Mouse (Mus musculus) neural tube, embryonic 13.5 days (tissue): ENCODE results near the gene Ehbp1. TPM values are rescaled to one million over a fixed set of nuclear protein-coding genes. Genes with fewer than 3 reads are reported as not detected.

Experiments
- ATAC-seq: fragments of 200-750 bp; cut with Nextera tagmentation; 2 replicates; pipeline ENCODE4 v1.8.0; 2017; ENCODE audit warnings: low read depth, mild to moderate bottlenecking, moderate TSS enrichment, moderate library complexity
- H3K27ac ChIP-seq: fragments of 300-500 bp; sonication (generic); replicated peaks from 2 replicates; pipeline ENCODE4 v1.5.1; 2015; ENCODE audit warnings: moderate library complexity, mild to moderate bottlenecking, inconsistent platforms
- H3K27me3 ChIP-seq: fragments of 300-500 bp; sonication (generic); 2 replicates; pipeline ENCODE4 v1.6.1; 2015; ENCODE audit warnings: mild to moderate bottlenecking, inconsistent platforms
- H3K36me3 ChIP-seq: fragments of 300-500 bp; sonication (generic); 2 replicates; pipeline ENCODE4 v1.6.1; 2015; ENCODE audit warnings: mild to moderate bottlenecking, inconsistent platforms
- H3K4me1 ChIP-seq: fragments of 300-500 bp; sonication (generic); replicated peaks from 2 replicates; pipeline ENCODE4 v1.6.1; 2015; ENCODE audit warnings: inconsistent platforms
- H3K4me2 ChIP-seq: fragments of 300-500 bp; sonication (generic); 2 replicates; pipeline ENCODE4 v1.6.1; 2015; ENCODE audit warnings: inconsistent platforms, mild to moderate bottlenecking, moderate library complexity
- H3K4me3 ChIP-seq: fragments of 300-500 bp; sonication (generic); 2 replicates; pipeline ENCODE4 v1.5.1; 2015; ENCODE audit warnings: mild to moderate bottlenecking, inconsistent platforms
- H3K9ac ChIP-seq: fragments of 300-500 bp; sonication (generic); 2 replicates; pipeline ENCODE4 v1.6.1; 2015; ENCODE audit warnings: moderate library complexity, mild to moderate bottlenecking, inconsistent platforms
- H3K9me3 ChIP-seq: fragments of 300-500 bp; sonication (generic); 2 replicates; pipeline ENCODE4 v1.6.1; 2016; ENCODE audit warnings: inconsistent platforms
- WGBS: fragments of 180-500 bp; shearing (Covaris S2); methylation state at CpG from one replicate; pipeline ENCODE4 v1.1.7; 2015; 5-methylcytosine and 5-hydroxymethylcytosine counted together
- polyA plus RNA-seq: library from polyadenylated mRNA; unstranded; fragments of >200 nt; fragmentation: Nextera tagmentation; extraction: Ambion mirVana; gene quantifications from 2 replicates; pipeline ENCODE4 v1.2.1, GENCODE M21; 2015

The Ehbp1 gene
- polyA plus RNA-seq, 1 experiment from 2014 or later: 17.9 TPM

DNA sequence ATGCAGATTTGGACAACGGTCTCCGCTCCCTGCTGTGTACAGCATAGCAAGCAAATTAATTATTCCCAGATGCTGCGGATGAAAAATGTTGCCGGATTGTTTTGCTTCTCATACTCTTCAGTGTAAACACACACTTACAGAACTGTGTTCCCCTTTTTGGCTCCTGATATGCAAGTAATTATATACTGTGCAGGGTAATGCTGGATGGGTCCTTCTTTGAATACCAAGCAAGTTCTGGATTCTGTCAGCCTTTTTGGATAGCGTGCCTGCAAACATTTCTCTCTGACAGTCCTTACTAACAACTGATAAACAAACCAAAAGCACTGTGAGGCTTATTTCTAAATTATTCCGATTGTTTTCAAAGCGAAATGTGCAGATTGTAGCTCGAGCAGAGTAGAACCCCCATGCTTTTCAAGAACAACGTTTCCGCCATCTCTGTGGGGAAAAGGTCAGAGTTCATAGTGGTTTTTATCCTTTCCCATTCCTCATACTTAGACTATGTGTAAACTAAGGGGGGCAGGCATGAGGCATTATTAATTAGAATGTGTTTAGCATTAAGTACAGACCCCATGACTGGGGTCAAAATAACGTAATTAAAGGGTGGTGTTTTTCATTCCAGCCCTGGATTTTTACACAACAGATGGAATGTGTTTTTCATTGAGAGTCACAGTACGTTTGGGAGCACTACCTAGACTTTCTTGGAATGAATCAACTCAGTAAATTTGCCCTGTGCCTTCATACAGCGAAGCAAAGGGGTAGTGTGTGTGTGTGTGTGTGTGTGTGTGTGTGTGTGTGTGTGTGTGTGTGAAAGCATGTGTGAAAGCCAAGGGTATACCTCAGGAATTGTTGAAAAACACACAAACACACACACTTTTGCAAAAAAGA is 5.8 kb upstream of the Ehbp1 start:
- ATAC-seq: peak; percentile 76
- Histone ChIP-seq H3K27me3 (no peaks in the 10 kb centered on the region), H3K4me1 (peaks cover 27% of the 10 kb centered on the region), H3K4me2 (no peak overlapping the region), H3K27ac (peak overlapping the region; percentile 72), H3K36me3 (no peaks in the 10 kb centered on the region), H3K4me3 (no peak overlapping the region), H3K9ac (no peak overlapping the region), H3K9me3 (no peaks in the 10 kb centered on the region)
- WGBS: 31% methylated on average over 13 of the region's 13 CpGs

DNA sequence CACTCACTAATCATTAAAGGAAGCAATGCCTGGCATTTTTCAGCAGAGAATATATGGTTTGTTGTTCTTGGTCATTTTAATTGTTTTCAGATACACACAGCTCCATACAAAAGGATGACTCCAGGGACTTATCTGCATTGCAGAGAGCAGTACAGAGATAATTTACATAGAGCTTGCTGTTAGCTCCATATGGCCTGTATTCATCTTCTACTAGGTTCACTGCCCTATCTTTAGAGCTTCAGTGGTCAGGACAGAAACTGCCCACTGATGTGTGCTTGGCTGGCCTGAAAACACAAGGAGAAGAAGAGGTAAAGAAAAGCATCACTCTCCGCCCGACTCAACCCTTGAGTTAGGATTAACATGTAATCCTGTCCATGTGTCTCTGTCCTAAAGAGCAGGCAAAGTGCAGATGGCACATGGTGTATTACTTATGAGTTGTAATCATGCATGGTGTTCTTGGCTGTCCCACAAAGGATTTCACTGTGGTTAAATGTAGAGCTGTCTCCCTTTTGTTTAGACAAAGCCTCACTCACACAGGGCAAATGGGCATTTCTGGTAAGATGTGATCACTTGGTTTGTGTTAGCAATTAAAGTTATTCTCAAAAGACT is 14.7 kb downstream of the Ehbp1 start:
- H3K9ac ChIP-seq: no peak overlapping the region
- no peak overlapping the region; the same call in 1 of the 2 replicates for H3K27ac ChIP-seq
- no peak overlapping the region for H3K4me2 ChIP-seq
- WGBS: 89% methylated on average over 2 of the region's 2 CpGs
- H3K36me3 ChIP-seq: no peaks in the 10 kb centered on the region
- H3K9me3 ChIP-seq: no peaks in the 10 kb centered on the region
- H3K27me3 ChIP-seq: no peaks in the 10 kb centered on the region
- no peaks in the 10 kb centered on the region for H3K4me1 ChIP-seq
- no peak for ATAC-seq
- H3K4me3 ChIP-seq: no peak overlapping the region

DNA sequence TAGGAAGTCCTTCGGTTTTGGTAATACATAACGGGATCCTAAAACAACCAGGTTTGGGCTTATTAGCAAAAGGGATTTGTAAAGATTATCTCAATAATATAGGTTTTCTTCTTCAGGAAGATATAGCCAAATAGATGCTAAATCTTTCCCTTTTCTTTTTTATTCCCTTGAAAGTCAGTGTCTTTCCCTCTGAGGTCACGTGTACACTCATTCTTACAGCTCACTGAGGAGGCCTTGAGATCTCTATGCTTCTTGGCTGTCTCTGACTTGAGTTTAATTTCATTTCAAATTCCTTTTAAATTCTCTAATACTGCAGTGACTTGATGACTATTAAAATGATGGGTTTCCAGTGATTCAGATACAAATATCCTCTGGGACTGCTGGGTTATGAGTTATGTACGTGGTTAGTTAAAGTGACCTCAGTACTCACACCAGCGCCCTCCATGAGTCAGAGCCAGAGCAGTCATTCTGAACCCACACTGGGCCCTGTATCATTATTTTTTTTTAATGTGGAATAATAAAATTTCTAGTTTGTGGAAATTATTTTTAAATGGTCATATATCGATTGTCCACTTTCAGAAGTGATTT is 24.2 kb downstream of the Ehbp1 start:
- 83% methylated on average over 6 of the region's 6 CpGs for WGBS
- no peaks in the 10 kb centered on the region for H3K4me1 ChIP-seq
- no peak overlapping the region for H3K4me3 ChIP-seq
- H3K27me3 ChIP-seq: no peaks in the 10 kb centered on the region
- H3K36me3 ChIP-seq: no peaks in the 10 kb centered on the region
- H3K9ac ChIP-seq: no peak overlapping the region
- no peak overlapping the region for H3K27ac ChIP-seq
- no peaks in the 10 kb centered on the region for H3K9me3 ChIP-seq
- no peak for ATAC-seq
- no peak overlapping the region for H3K4me2 ChIP-seq

DNA sequence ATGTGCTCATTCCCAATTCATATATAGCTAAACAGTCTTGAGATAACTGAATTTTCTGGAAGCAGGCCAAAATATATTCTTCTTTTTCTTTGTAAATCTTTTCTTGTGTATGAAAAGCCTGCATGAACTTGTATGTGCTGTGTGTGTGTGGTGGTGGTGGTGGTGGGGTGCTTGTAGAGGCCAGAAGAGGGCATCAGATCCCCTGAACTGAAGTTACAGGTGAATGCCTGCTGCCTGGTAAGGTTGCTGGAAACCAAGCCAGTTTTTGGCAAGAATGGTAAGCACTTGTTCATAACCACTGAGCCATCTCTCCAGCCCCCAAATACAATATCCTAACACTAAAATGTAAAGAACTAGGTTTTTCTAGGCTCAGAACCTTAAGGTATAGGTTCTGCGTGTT is 26.3 kb downstream of the Ehbp1 start:
- WGBS: 95% methylated on average over 1 of the region's 1 CpGs
- no peak overlapping the region for H3K9ac ChIP-seq
- H3K9me3 ChIP-seq: no peaks in the 10 kb centered on the region
- no peaks in the 10 kb centered on the region for H3K36me3 ChIP-seq
- no peaks in the 10 kb centered on the region for H3K27me3 ChIP-seq
- H3K27ac ChIP-seq: no peak overlapping the region
- no peak overlapping the region for H3K4me2 ChIP-seq
- no peak for ATAC-seq
- no peak overlapping the region for H3K4me3 ChIP-seq
- H3K4me1 ChIP-seq: no peaks in the 10 kb centered on the region

DNA sequence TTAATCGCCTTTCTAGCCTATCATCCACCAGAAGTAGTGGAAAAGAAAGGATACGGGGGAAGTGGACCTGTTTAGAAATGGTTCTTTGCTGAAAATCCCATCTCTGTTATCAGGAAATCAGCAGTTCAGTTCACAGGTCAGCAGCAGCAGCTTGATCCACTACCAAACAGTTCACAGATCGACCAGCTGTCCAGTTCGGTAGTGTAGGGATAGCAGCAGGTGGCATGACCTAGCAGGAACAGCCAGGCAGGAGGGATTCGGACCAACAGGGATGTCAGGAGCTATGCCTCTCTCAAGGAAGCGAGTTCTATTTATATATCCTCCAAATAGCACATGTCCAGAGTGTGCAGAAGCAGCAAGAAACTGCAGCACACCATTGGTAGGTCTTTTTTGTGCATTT is 40.9 kb downstream of the Ehbp1 start:
- no peak overlapping the region for H3K4me2 ChIP-seq
- 70% methylated on average over 6 of the region's 6 CpGs for WGBS
- no peak overlapping the region for H3K9ac ChIP-seq
- H3K9me3 ChIP-seq: no peaks in the 10 kb centered on the region
- no peaks in the 10 kb centered on the region for H3K4me1 ChIP-seq
- H3K27me3 ChIP-seq: no peaks in the 10 kb centered on the region
- H3K27ac ChIP-seq: no peak overlapping the region
- no peaks in the 10 kb centered on the region for H3K36me3 ChIP-seq
- ATAC-seq: no peak
- no peak overlapping the region for H3K4me3 ChIP-seq

DNA sequence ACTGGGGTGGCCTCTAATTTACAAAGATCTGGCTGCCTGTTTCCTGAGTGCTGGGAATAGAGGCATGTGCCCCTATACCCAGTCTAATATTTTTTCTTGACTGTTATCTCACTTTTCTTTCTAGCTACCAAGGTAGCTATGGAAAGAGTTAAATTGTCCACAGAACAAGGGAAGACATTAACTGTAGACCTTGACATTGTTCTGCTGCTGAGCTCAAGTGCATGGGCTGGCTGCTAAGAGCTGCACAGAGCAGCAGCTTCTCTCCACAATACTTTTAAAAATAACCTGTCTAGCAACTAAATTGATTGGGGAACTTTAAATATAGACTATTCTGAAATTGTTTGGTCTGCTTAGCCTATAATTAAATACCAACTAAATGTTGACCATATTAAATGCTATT is 52.9 kb downstream of the Ehbp1 start:
- Histone ChIP-seq H3K4me3 (no peak overlapping the region), H3K4me1 (peaks cover 25% of the 10 kb centered on the region), H3K9ac (no peak overlapping the region), H3K9me3 (no peaks in the 10 kb centered on the region), H3K36me3 (no peaks in the 10 kb centered on the region), H3K4me2 (no peak overlapping the region), H3K27ac (no peak overlapping the region), H3K27me3 (no peaks in the 10 kb centered on the region)
- ATAC-seq: no peak

DNA sequence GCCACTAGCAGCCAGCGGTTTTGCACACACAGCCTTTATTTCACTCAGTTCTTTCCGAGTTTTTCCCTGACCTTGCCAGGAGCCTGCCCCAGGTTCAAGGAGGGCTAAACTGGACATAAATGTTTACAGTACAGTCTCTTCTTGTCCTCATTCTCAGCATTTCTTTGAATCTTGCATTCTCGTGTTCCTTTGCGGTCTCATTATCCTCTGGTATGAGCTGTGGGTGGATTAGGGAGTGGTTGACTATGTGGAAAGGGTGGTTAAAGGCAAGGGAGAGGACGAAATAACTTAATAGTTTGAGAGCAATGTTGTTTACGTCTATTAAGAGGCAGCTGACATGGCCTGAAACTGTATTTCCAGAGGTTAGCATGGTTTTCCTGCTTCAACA is 54.6 kb downstream of the Ehbp1 start:
- ATAC-seq: 0 out of 2 replicates have a peak, but pooled peaks have one; percentile 1
- H3K9me3 ChIP-seq: no peaks in the 10 kb centered on the region
- peak overlapping the region; percentile 79 for H3K4me3 ChIP-seq
- 2% methylated on average over 6 of the region's 6 CpGs for WGBS
- H3K9ac ChIP-seq: peak overlapping the region; percentile 77
- peak overlapping the region; percentile 68 for H3K4me2 ChIP-seq
- H3K36me3 ChIP-seq: peaks cover 9% of the 10 kb centered on the region; the same call in 1 of the 2 replicates
- H3K27ac ChIP-seq: peak overlapping the region; percentile 92
- no peaks in the 10 kb centered on the region for H3K27me3 ChIP-seq
- H3K4me1 ChIP-seq: peaks cover 40% of the 10 kb centered on the region

DNA sequence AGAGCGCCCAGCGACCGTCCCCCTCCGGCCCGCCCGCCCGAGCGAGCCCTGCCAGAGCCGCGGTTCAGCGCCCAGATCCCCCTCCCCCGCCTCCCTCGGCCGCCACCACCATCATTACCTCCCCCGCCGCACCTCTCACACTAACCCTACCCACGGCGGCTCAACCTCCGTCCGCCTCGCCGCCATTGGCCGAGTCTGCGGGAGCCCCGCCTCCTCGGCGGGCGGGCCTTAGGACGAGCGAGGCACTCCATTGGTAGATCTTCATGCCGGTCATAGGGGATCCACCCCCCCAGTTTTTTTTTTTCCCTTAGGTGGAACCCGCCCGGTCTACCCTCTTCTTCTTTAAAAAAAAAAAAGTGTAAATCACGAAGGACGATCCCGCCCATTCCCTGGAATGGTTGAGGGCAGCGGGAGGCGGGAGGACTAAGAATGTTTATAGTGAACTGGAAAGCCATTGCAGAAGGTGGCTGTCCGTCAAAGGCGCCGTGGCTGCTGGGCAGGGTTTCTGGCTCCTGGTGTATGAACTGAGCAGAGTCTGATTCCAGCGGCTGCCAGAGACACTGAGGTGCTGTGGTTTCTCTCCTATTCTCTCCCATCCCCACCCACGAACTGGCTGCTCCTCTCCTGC is 55.1 kb downstream of the Ehbp1 start:
- ATAC-seq: peak; percentile 100
- Histone ChIP-seq H3K9ac (peak overlapping the region; percentile 93), H3K4me1 (peaks cover 44% of the 10 kb centered on the region)

DNA sequence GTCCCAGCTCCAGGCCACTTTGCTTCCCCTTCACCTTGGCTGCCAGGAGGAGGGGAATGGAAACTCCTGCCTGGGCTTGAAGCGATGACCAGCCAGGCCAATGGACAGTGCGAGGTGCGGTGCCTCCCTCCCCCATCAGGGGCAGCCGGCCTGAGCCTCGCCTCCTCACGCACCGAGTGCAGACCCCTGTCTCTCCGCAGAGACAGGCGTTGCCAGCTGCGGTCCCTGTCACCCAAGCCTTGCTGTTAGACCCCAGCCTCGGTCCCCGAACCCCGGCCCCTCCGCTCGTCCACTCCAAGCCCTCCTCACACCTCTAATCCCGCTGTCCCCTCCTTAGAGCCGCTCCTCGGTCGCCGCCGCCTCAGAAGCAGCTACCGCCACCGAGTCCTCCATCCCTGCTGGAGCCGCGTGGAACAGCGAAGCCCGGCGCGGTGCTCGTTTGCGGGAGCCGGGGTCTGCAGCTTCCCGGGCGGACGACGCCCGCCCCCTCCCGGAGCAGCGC is 55.7 kb downstream of the Ehbp1 start:
- peak overlapping the region; percentile 95 for H3K27ac ChIP-seq
- H3K9ac ChIP-seq: peak overlapping the region; percentile 93
- peak overlapping the region; percentile 79 for H3K4me3 ChIP-seq
- peaks cover 19% of the 10 kb centered on the region for H3K36me3 ChIP-seq
- H3K4me2 ChIP-seq: peak overlapping the region; percentile 77
- under 1% methylated on average over 36 of the region's 39 CpGs for WGBS
- H3K4me1 ChIP-seq: peaks cover 44% of the 10 kb centered on the region
- ATAC-seq: peak; percentile 80
- no peaks in the 10 kb centered on the region for H3K27me3 ChIP-seq
- H3K9me3 ChIP-seq: no peaks in the 10 kb centered on the region

More for the DNA sequence above, 55.1 kb downstream of the Ehbp1 start:
- Histone ChIP-seq H3K4me3 (peak overlapping the region; percentile 79), H3K36me3 (peaks cover 13% of the 10 kb centered on the region), H3K9me3 (no peaks in the 10 kb centered on the region), H3K4me2 (peak overlapping the region; percentile 77), H3K27me3 (no peaks in the 10 kb centered on the region), H3K27ac (peak overlapping the region; percentile 95)
- under 1% methylated on average over 43 of the region's 43 CpGs for WGBS

DNA sequence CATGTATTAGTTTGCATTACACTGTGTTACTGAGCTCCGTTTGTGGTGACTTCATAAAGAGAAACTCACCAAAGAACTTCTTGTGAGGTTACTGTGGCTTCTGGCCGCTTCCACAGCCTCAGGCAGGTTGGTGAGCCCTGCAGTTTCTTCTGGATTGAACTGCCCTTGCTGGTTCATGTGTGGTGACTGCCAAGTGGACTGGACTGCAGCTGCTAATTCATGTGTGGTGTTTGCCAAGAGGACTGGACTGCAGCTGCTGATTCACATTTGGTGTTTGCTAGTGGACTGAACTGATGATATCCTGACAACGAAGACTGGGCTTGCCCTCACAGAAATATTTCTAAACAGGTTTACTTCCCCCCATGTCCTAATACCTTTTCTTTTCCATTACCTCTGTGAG is 65.4 kb downstream of the Ehbp1 start:
- Histone ChIP-seq H3K27me3 (no peaks in the 10 kb centered on the region), H3K36me3 (peaks cover 43% of the 10 kb centered on the region), H3K4me3 (no peak overlapping the region), H3K4me1 (no peaks in the 10 kb centered on the region), H3K27ac (no peak overlapping the region), H3K9me3 (no peaks in the 10 kb centered on the region), H3K9ac (no peak overlapping the region), H3K4me2 (no peak overlapping the region)
- ATAC-seq: no peak
- 91% methylated on average over 3 of the region's 3 CpGs for WGBS

DNA sequence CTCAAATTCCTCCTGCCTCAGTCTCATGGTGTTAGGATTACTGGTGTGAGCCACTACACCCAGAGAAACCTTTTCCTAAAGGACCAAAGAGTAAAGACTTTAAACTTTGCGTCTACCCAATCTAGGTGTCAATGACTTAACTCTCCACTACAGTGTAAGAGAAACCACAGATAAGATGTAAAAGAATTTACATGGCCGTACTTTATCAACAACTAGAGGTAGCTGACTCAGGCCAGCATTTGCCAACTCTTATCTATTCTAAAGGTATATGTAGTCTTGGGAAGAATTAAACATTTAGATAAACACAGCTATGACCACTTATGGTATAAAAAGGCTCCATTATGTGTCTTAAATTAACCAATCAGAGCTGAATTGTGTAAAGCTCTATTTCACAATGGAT is 67.9 kb downstream of the Ehbp1 start:
- H3K36me3 ChIP-seq: peaks cover 26% of the 10 kb centered on the region
- no peak overlapping the region for H3K4me3 ChIP-seq
- no peak for ATAC-seq
- no peak overlapping the region for H3K4me2 ChIP-seq
- no peak overlapping the region for H3K27ac ChIP-seq
- 97% methylated on average over 2 of the region's 2 CpGs for WGBS
- no peaks in the 10 kb centered on the region for H3K27me3 ChIP-seq
- H3K4me1 ChIP-seq: no peaks in the 10 kb centered on the region
- H3K9ac ChIP-seq: no peak overlapping the region
- H3K9me3 ChIP-seq: no peaks in the 10 kb centered on the region

DNA sequence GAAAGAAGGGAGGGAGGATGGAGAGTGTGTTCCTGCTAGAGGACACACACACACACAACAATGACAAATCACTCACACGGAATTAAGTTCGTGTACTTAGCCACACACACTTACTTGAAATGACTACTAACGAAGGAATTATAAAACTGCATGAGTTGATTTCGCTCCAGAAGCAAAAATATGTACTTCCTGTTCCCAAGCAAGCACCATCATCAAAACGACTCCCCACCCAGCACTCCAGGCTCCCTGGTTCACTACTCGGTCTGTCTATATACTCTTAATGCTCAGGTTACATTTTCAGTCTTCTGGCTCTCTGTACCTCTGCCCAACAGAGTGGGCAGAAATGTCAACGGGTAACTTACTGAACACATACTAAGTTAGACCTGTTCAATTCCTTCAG is 68.7 kb downstream of the Ehbp1 start:
- peaks cover 20% of the 10 kb centered on the region for H3K36me3 ChIP-seq
- ATAC-seq: no peak
- no peak overlapping the region for H3K9ac ChIP-seq
- H3K4me1 ChIP-seq: peaks cover 4% of the 10 kb centered on the region; the same call in 1 of the 2 replicates
- H3K27ac ChIP-seq: no peak overlapping the region
- H3K4me2 ChIP-seq: no peak overlapping the region
- H3K9me3 ChIP-seq: no peaks in the 10 kb centered on the region
- no peak overlapping the region for H3K4me3 ChIP-seq
- H3K27me3 ChIP-seq: no peaks in the 10 kb centered on the region
- 91% methylated on average over 7 of the region's 7 CpGs for WGBS
